Mouse (Mus musculus) brain, embryonic 18.5 days (tissue): ENCODE measurements around the gene Gm5460.

Source experiments
- DNase-seq: peaks from one replicate; pipeline ENCODE4 v3.0.0-alpha.2; 2012; ENCODE audit warnings: low read depth, low spot score

Gm5460 gene

DNA sequence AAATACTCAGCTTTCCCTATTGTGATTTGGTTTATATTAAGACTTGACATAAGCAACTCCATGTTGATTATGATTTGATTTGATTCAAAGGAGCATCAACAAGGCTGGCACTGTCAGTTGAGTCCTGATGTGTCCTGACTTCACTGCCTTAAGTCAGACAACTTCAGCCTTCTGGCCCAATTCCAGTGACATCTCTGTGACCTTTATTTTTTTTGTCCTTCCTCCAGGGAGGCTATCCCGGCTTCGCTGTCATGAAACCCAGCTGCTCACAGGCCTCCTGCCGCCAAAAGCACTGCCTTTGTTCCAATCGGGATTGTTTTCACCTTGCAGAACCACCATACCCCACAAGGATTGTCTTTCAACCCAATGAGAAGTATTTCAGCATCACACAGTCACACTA is 58.8 kb downstream of the Gm5460 start:
- no peak for DNase-seq

- DNase-seq: no peak
Observed at GRCm38 (mm10) chr14:34077222-34077621, 60.7 kb downstream of the Gm5460 start.

DNA sequence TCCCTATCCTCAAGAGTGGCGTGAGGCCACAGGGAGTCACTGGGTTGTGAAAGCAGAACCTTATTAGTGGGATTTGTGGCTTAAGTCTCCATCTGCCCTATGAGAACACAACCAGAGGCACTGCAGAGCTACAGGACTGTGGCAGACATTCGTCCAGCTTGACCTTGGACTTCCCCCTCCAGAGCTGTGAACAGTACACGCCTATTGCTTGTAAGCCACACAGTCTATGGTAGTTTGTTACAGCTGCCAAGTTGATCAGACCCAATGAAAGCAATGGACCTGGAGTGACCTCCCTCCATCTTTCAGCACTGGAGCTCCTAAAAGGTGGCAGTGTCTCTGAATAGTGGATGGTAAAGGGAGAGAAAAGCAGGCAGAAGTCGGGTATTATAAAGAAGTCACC is 61.7 kb downstream of the Gm5460 start:
- DNase-seq: no peak

- DNase-seq: peak; percentile 61
Observed at GRCm38 (mm10) chr14:34080321-34080997, 63.9 kb downstream of the Gm5460 start.

GRCm38 (mm10) chr14:34085731-34086130 is 69.2 kb downstream of the Gm5460 start, which contains the start of gene Anxa8:
Anxa8 (plus strand) TSS chr14:34085981.
- DNase-seq: no peak

DNA sequence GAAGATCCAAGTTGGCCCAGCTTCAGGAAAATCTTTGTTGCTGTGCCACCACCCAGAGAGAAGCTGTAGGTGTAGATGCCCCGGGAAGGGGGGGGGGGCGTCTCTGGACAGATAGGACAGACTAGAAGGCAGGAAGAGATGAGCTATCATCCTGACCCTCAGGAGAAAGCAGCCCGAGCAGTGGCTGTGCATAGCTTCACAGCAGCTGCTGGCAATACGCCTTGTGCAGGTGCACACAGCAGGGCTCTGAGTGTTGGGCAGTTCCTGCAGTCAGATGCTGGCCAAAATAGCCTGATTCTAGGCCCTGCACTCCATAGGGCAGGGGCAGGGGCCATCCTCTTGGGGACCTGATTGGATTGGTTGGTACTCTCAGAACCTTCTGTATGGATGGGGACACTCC is 70.2 kb downstream of the Gm5460 start:
- no peak for DNase-seq

DNA sequence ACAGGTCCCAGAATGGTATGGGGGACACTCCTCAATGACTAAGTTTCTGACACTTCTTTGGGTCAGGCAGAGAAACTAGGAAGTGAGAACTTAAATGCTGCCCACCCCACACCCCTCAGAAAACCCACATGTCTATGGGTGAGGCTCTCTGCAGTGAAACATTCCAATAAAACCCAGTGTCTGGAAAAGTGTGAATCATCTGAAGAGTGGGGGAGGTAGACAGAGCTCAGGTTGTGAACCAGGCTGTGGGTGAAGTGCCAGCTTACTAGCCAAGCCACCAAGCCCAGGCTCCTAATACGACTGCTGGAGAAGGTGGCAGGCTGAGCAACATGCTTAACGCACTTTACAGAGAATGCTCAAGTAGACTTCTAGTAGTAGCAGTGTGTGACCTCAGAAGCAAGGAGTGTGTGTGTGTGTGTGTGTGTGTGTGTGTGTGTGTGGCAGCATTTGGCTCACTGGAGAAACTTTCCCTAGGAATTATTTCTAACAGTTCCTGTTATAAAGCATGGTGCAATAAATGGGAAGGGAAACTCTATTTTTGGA is 71.4 kb downstream of the Gm5460 start:
- no peak for DNase-seq

DNA sequence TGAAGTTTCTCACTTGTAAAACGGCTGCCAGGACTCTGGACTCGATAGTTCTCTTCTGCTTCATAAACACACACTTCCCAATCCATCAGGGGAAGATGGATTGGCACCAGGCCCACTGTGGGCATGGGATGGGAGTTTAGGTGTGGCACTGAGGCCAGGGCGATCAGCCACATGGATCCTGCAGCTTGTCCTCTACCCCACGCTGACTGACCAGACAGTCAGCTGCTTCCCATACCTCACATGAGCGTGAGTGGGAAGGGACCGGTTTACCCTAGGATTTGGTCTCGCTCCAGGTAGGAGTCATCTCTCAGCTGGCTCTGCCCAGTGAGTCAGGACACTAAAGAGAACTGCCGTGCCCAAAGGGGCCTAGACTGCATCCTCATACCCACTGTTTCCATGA is 73.2 kb downstream of the Gm5460 start:
- DNase-seq: no peak

GRCm38 (mm10) chr14:34091475-34091874 is 74.9 kb downstream of the Gm5460 start:
- DNase-seq: no peak

- no peak for DNase-seq
Observed at GRCm38 (mm10) chr14:34092856-34093255, 76.3 kb downstream of the Gm5460 start.

GRCm38 (mm10) chr14:34096161-34096560 is 79.6 kb downstream of the Gm5460 start:
- DNase-seq: no peak
